Mouse (Mus musculus) CD4-positive, CD25-positive, alpha-beta regulatory T cell, adult 9 weeks (primary cell): ENCODE results near the gene AC170998.1. TPM values are rescaled to one million over a fixed set of nuclear protein-coding genes. Genes with fewer than 3 reads are reported as not detected.

Experiments used
- polyA plus RNA-seq: library from polyadenylated mRNA; unstranded; fragments of 100-300 nt; shearing (Covaris generic); gene quantifications from one replicate; pipeline ENCODE4 v1.2.1, GENCODE M21; 2017

Gene AC170998.1
- 7.9 TPM for polyA plus RNA-seq

DNA sequence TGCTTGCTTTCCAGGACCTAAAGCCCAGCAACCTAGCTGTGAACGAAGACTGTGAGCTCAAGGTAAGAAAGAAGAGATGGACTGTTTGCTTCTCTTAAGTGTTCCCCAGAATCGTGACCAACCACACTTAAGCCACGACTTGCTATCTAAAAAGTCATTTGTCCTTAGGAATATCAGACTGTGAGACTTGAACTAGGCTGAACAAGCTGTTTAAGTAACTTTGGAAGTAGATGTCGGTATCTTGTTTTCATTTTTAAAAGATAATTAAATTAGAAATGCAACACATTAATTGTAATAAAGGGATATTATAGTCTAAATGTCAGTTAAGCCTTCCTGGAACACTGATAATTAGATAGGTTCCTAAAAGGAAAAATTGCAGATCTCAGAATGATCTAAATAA lies at the start of gene AC170998.1:
Gene AC170998.1 (plus strand): TSS at position 301 of the 400 bp plus-strand sequence.

DNA sequence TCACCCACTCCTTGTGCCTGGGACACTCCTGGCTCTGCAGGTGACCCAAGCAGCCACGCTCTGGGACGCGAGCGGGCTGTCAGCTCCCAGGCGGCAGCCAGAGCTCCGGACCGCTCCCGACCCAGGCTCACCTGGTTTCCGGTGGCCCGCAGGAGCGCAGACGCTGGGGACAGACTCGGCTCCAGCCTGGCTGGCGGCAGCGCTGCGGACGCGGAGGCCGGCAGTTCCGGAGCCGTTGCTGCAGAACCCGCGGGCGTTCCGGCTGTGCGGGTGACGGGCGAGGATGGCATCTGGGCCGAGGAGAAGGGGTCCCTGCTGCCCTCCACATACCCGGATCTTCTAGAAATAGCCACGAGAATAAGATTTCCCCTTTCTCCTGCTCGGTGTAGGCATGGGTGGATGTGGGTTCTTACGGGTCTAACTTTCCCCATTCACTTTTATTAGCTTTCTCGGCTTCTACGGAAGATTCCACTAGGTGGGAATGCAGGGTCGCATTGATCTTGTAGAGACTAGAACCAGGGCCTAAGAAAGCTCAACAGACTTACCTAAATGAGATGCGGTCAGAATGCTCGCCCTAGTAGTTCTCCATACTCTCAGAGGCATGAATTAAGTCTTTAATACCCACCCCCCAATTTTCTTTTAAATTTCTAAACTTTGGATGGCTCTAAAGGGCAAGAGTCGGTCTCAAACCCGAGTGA lies 36.1 kb upstream of the AC170998.1 start, which contains the start of gene Slc26a8:
Gene Slc26a8 (minus strand): TSS at position 648 of the 698 bp plus-strand sequence.

DNA sequence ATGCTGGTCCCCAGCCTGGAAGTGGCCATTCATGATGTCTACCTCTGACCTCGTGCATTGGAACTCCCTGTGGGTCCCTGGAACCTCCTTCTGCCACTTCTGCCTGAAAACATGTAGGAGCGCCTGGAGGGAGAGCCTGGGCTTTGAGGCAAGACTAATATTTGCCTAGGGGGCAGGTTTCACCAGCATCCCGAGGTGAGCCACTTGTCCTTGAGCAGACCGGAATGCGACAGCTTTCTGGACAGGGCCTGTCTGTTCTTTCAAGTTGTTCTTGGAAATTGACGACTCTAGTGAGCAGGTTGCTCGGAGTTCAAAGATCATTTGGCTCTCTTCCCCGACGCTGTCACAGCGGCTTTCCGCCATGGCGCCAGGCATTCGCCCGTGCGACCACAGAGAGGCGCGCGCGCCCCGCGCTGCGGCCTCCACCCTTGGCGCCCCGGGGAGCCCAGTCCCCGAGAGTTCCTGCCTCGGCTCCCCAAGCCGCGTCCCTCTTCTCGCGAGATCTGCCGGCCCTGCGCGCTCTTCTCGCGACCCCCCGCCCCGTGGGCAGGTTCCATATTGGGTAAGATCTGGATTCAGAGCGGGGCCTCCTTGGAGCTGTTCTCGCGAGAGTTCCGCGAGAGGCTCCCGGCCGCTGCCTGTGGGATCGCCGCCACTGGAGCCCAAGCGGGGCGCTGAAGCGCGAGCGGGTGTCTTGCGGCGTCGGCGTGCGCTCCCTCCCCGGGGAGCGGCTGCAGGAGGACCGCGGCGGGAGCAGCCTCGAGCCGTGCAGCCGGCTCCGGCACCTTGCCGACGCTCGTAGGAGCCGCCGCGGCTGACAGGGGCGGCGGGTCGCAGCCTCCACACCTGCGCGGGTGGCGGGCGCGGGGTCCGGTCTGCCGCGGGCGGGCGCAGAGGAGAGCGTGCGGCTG lies 34.9 kb upstream of the AC170998.1 start, which contains the start of gene Mapk14:
Gene Mapk14 (plus strand): TSS at position 554 of the 911 bp plus-strand sequence.

DNA sequence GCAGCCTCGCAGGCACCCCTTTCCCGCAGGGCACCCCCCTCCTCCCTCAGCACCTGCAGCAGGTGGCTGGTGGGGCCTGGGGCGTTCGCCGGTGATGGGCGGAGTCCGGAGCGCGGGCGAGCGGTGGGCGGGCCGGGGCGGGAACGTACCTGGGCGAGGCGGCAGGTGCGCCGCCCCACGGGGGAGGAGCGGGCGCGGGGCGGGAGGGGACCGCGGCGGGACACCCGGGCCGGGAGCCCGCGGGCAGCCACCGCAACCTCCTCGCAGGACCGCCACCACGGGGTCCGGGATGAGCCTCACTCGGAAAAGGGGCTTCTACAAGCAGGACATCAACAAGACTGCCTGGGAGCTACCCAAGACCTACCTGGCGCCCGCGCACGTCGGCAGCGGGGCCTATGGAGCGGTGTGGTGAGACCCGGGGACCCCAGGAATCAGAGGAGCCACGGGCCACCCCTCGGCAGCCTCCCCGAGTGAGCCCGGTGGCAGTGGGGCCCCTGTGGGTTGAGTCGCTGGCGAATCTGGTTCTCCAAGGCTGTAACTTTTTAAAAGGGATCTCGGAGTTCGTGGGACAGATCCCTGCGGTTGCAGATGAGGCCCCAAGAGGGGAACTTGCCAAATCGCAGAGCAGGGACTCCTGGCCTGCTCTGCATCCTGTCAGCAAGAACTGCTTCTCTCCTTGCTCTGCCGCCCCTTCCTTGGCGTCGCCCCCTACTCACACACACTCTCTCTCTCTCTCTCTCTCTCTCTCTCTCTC lies 43.4 kb downstream of the AC170998.1 start, which contains the start of gene Mapk13:
Gene Mapk13 (plus strand): TSS at position 177 of the 754 bp plus-strand sequence.

Other genes starting within 250 kb of the AC170998.1 start
- gene Fkbp5, start 208.6 kb upstream of the AC170998.1 start, polyA plus RNA-seq, result 9.0 TPM
- not detected for gene Armc12, start 195.3 kb upstream of the AC170998.1 start, polyA plus RNA-seq
- gene Clpsl2, start 176.7 kb upstream of the AC170998.1 start, polyA plus RNA-seq, result not detected
- gene Clps, start 165.3 kb upstream of the AC170998.1 start, polyA plus RNA-seq, result not detected
- gene Lhfpl5, start 150.4 kb upstream of the AC170998.1 start, polyA plus RNA-seq, result 1.4 TPM
- 221 TPM for gene Srpk1, start 103.4 kb upstream of the AC170998.1 start, polyA plus RNA-seq
- 0.45 TPM for gene Slc26a8, start 35.9 kb upstream of the AC170998.1 start, polyA plus RNA-seq
- 12.9 TPM for gene Mapk14, start 34.8 kb upstream of the AC170998.1 start, polyA plus RNA-seq
- not detected for gene Mapk13, start 43.2 kb downstream of the AC170998.1 start, polyA plus RNA-seq
- 2.5 TPM for gene Brpf3, start 75.0 kb downstream of the AC170998.1 start, polyA plus RNA-seq
- gene Pnpla1, start 132.3 kb downstream of the AC170998.1 start, polyA plus RNA-seq, result not detected
- 3.4 TPM for gene 4930539E08Rik, start 189.2 kb downstream of the AC170998.1 start, polyA plus RNA-seq
- gene Pxt1, start 217.8 kb downstream of the AC170998.1 start, polyA plus RNA-seq, result not detected
- 84.4 TPM for gene Kctd20, start 225.9 kb downstream of the AC170998.1 start, polyA plus RNA-seq